Mouse (Mus musculus): Measurements from ENCODE around the gene Casc3.

Casc3 gene

GRCm38 (mm10) chr11:98836651-98837141 lies 32.0 kb downstream of the Casc3 start, which contains the start of gene Rapgefl1:
TSS of gene Rapgefl1 (plus strand) at chr11:98836785.
- DNase-seq: peak; percentile 66 to 84

GRCm38 (mm10) chr11:98837231-98837704 lies 32.6 kb downstream of the Casc3 start:
- DNase-seq: no peak

- DNase-seq: no peak
These were observed 33.2 kb downstream of the Casc3 start for GRCm38 (mm10) chr11:98837917-98838316.

GRCm38 (mm10) chr11:98838512-98838911 lies 33.8 kb downstream of the Casc3 start:
- DNase-seq: no peak

GRCm38 (mm10) chr11:98839402-98839801 lies 34.7 kb downstream of the Casc3 start:
- DNase-seq: peak; percentile 23 to 37

GRCm38 (mm10) chr11:98839897-98840296 lies 35.2 kb downstream of the Casc3 start:
- no peak for DNase-seq

- no peak for DNase-seq
These were observed 41.3 kb downstream of the Casc3 start for GRCm38 (mm10) chr11:98846016-98846415.

- DNase-seq: no peak
These were observed 42.3 kb downstream of the Casc3 start for GRCm38 (mm10) chr11:98846865-98847604.

GRCm38 (mm10) chr11:98849196-98849894 lies 44.6 kb downstream of the Casc3 start:
- no peak for DNase-seq

GRCm38 (mm10) chr11:98850100-98851093 lies 45.7 kb downstream of the Casc3 start:
- DNase-seq: no peak

GRCm38 (mm10) chr11:98854116-98854515 lies 49.4 kb downstream of the Casc3 start:
- DNase-seq: peak in 1 of 2 experiments; percentile 30

- no peak for DNase-seq
These were observed 50.0 kb downstream of the Casc3 start for GRCm38 (mm10) chr11:98854659-98855058.

GRCm38 (mm10) chr11:98858759-98859731 lies 54.3 kb downstream of the Casc3 start:
- peak; percentile 82 to 95 for DNase-seq

GRCm38 (mm10) chr11:98863028-98863750 lies 58.5 kb downstream of the Casc3 start, which contains the start of gene Wipf2:
TSS of gene Wipf2 (plus strand) at chr11:98863638.
- DNase-seq: peak; percentile 94 to 96

- DNase-seq: peak in 1 of 2 experiments; percentile 23
These were observed 59.2 kb downstream of the Casc3 start for GRCm38 (mm10) chr11:98863751-98864429.

GRCm38 (mm10) chr11:98867293-98867692 lies 62.6 kb downstream of the Casc3 start:
- no peak for DNase-seq

- no peak for DNase-seq
These were observed 65.2 kb downstream of the Casc3 start for GRCm38 (mm10) chr11:98869906-98870305.

GRCm38 (mm10) chr11:98870791-98871190 lies 66.1 kb downstream of the Casc3 start:
- no peak for DNase-seq

- DNase-seq: no peak
These were observed 66.7 kb downstream of the Casc3 start for GRCm38 (mm10) chr11:98871416-98871815.

GRCm38 (mm10) chr11:98872040-98872439 lies 67.3 kb downstream of the Casc3 start:
- DNase-seq: no peak
